Mouse (Mus musculus) kidney, adult 2 months (tissue): ENCODE results near the gene Creb3l2.

Source experiments
- CTCF ChIP-seq: fragments of 200-500 bp; conservative IDR thresholded peaks from 2 replicates; pipeline ENCODE4 v1.5.1; 2011; ENCODE audit warnings: low read depth, mild to moderate bottlenecking, control low read depth, low read length, moderate library complexity, mixed read lengths; ENCODE audit not compliant: insufficient read depth, insufficient read length
- POLR2A ChIP-seq: fragments of 200-500 bp; IDR thresholded peaks from one replicate; pipeline ENCODE4 v1.6.1; 2011; ENCODE audit warnings: low read depth, low read length, control low read depth

GRCm38 (mm10) chr6:37411696-37412095 is 30.2 kb downstream of the Creb3l2 start:
- TF ChIP-seq POLR2A, result no peak
- TF ChIP-seq CTCF, result no peak
